Mouse (Mus musculus): ENCODE measurements at regions not wholly inside any gene's neighbourhood (a gene's known extent, or its start where the extent isn't known, plus 50 kb on each side); places are given as distances from the start of the nearest gene placed in this dataset.

DNA sequence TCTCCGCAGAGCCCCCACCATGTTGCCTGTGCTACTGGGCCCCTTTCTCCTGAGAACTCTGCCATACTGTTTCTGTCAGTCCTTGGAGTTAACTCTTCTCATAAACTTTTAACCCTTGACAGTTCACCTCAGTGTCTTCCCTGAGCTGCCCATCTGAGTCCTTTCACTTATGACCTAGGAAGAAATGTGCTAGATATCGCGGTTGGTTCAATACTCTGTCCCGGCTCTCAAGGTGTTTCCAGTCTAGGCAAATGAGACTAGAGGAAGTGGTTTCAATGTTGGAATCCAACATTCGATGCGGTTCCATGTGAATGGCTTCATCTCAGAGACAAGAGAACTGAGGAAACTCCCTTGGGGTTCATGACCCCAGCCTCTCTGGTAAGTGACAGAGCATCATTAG is 176.1 kb downstream of the Clic5 start:
- no peak for ATAC-seq (ENCODE audit: low FRiP score, low TSS enrichment)
- Histone ChIP-seq H3K9ac (ENCODE audit: low read depth, low read length) (no peak overlapping the region), H3K4me2 (replicated peaks; ENCODE audit: low read depth, low read length) (no peak overlapping the region), H3K4me3 (ENCODE audit: low read length) (no peak overlapping the region), H3K27ac (ENCODE audit: low read depth, low read length) (no peak overlapping the region), H3K9me3 (ENCODE audit: control insufficient read depth, low read length) (peaks cover 2% of the 10 kb centered on the region; the same call in 1 of the 2 replicates), H3K27me3 (ENCODE audit: control insufficient read depth, insufficient read depth, low read length) (no peaks in the 10 kb centered on the region), H3K36me3 (ENCODE audit: control insufficient read depth, insufficient read depth, low read length) (no peaks in the 10 kb centered on the region), H3K4me1 (ENCODE audit: control insufficient read depth, insufficient read depth, low read length) (0 out of 2 replicates have a peak, but pooled peaks cover 4% of the 10 kb centered on the region)
- 92% methylated on average over 6 of the region's 6 CpGs for WGBS

- Histone ChIP-seq H3K4me2 (replicated peaks; ENCODE audit: low read depth, low read length) (no peak overlapping the region), H3K9ac (ENCODE audit: low read depth, low read length) (no peak overlapping the region), H3K36me3 (ENCODE audit: control insufficient read depth, insufficient read depth, low read length) (no peaks in the 10 kb centered on the region), H3K4me1 (ENCODE audit: control insufficient read depth, insufficient read depth, low read length) (0 out of 2 replicates have a peak, but pooled peaks cover 4% of the 10 kb centered on the region), H3K4me3 (ENCODE audit: low read length) (no peak overlapping the region), H3K9me3 (ENCODE audit: control insufficient read depth, low read length) (peaks cover 5% of the 10 kb centered on the region; the same call in 1 of the 2 replicates), H3K27ac (ENCODE audit: low read depth, low read length) (peak overlapping the region; percentile 14; the same call in 1 of the 2 replicates), H3K27me3 (ENCODE audit: control insufficient read depth, insufficient read depth, low read length) (no peaks in the 10 kb centered on the region)
- ATAC-seq (ENCODE audit: low FRiP score, low TSS enrichment), result peak; percentile 52; the same call in 1 of the 2 replicates
- 10% methylated on average over 8 of the region's 8 CpGs for WGBS
Measured at GRCm38 (mm10) chr17:44366438-44366837, 178.1 kb downstream of the Clic5 start.

DNA sequence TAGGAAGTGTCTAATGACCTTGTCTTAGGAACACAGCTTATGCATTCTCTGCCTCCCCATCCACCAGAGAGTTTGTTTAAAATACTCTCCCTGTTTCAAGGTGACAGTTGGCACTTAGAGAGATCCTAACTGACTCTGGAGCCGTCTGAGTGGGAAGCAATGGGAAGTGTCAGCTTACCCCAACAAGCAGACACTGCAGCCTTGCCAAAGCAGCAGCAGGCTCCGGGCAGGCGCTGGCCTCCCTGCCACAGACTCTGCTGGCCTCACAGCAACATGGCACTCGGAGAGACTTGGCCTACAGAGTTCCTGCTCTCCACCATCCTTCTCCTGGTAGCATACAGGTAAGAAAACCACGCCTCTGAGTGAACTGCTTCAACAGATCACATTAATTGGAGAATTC is 179.2 kb downstream of the Clic5 start:
- 22% methylated on average over 5 of the region's 5 CpGs for WGBS
- Histone ChIP-seq H3K4me3 (ENCODE audit: low read length) (no peak overlapping the region), H3K36me3 (ENCODE audit: control insufficient read depth, insufficient read depth, low read length) (no peaks in the 10 kb centered on the region), H3K4me2 (replicated peaks; ENCODE audit: low read depth, low read length) (no peak overlapping the region), H3K27ac (ENCODE audit: low read depth, low read length) (no peak overlapping the region), H3K27me3 (ENCODE audit: control insufficient read depth, insufficient read depth, low read length) (no peaks in the 10 kb centered on the region), H3K9ac (ENCODE audit: low read depth, low read length) (no peak overlapping the region), H3K9me3 (ENCODE audit: control insufficient read depth, low read length) (peaks cover 5% of the 10 kb centered on the region; the same call in 1 of the 2 replicates), H3K4me1 (ENCODE audit: control insufficient read depth, insufficient read depth, low read length) (0 out of 2 replicates have a peak, but pooled peaks cover 4% of the 10 kb centered on the region)
- no peak for ATAC-seq (ENCODE audit: low FRiP score, low TSS enrichment)

DNA sequence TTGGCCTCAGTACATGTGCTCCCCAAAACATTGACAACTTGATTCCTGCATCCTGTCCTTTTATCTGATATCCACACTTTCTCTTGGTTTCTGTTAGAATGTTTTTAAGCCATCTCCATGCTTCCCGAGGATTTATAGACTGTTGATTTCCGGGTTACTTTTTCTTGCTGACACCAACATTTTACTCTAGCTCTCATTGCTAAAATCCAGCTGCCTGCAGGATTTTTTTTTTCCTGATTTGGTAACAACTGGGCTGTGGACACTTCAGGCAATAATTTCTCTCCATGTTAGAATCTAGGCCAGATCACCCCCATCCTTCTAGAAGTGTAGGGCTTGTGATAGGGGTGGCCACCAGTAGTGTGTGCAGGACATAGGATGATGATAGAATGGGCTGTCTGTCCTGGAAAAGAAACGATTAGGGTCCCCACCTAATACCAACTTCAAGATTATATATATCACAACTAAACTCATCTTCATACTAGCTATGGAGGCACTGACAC is 182.6 kb downstream of the Clic5 start:
- Histone ChIP-seq H3K4me2 (replicated peaks; ENCODE audit: low read depth, low read length) (no peak overlapping the region), H3K4me3 (ENCODE audit: low read length) (no peak overlapping the region), H3K9me3 (ENCODE audit: control insufficient read depth, low read length) (peaks cover 5% of the 10 kb centered on the region; the same call in 1 of the 2 replicates), H3K27ac (ENCODE audit: low read depth, low read length) (no peak overlapping the region), H3K27me3 (ENCODE audit: control insufficient read depth, insufficient read depth, low read length) (no peaks in the 10 kb centered on the region), H3K36me3 (ENCODE audit: control insufficient read depth, insufficient read depth, low read length) (no peaks in the 10 kb centered on the region), H3K9ac (ENCODE audit: low read depth, low read length) (no peak overlapping the region), H3K4me1 (ENCODE audit: control insufficient read depth, insufficient read depth, low read length) (0 out of 2 replicates have a peak, but pooled peaks cover 3% of the 10 kb centered on the region)
- 65% methylated on average over 3 of the region's 3 CpGs for WGBS
- no peak for ATAC-seq (ENCODE audit: low FRiP score, low TSS enrichment)

- peaks cover 5% of the 10 kb centered on the region; the same call in 1 of the 2 replicates for H3K9me3 ChIP-seq (ENCODE audit: control insufficient read depth, low read length)
- no peak overlapping the region for H3K4me2 ChIP-seq (replicated peaks; ENCODE audit: low read depth, low read length)
- H3K27me3 ChIP-seq (ENCODE audit: control insufficient read depth, insufficient read depth, low read length), result no peaks in the 10 kb centered on the region
- no peaks in the 10 kb centered on the region for H3K36me3 ChIP-seq (ENCODE audit: control insufficient read depth, insufficient read depth, low read length)
- no peak overlapping the region for H3K27ac ChIP-seq (ENCODE audit: low read depth, low read length)
- H3K9ac ChIP-seq (ENCODE audit: low read depth, low read length), result no peak overlapping the region
- WGBS, result 70% methylated on average over 3 of the region's 3 CpGs
- no peak overlapping the region for H3K4me3 ChIP-seq (ENCODE audit: low read length)
- no peak for ATAC-seq (ENCODE audit: low FRiP score, low TSS enrichment)
- H3K4me1 ChIP-seq (ENCODE audit: control insufficient read depth, insufficient read depth, low read length), result no peaks in the 10 kb centered on the region
Measured at GRCm38 (mm10) chr17:44371620-44372019, 183.2 kb downstream of the Clic5 start.

DNA sequence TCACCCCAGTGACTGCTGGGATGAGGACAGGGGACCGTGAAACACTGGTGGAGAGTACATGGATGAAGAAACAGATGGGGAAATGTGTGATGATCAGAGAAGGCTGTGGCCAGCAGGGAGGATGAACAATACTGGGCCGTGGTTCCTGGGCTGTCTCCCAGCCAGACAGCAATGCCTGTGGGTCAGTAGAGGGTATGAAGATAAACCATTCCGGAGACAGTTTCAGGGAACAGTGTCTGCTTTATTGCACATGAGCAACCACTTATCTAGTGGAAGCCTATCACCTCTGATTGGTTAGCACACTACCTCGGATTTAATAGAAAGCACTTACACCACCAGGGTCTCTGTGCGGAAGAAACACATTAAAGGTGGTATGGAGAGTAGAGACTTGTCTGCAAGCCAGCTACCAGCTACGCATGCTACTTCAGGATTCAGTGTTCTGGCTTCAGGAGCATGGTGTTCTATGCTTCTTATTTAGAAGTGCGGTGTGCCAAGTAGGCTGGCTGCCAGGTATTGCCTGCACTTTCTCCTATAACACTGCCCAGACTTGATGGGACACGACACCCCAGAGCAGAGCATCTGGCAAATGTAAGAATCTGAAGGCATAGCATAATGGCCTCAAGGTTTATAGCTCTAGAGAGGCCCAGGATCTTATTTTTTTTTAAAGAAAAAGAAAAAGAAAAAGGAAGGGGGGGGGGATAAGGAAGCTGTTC is 185.5 kb downstream of the Clic5 start:
- H3K27ac ChIP-seq (ENCODE audit: low read depth, low read length), result no peak overlapping the region
- no peak overlapping the region for H3K4me3 ChIP-seq (ENCODE audit: low read length)
- no peak for ATAC-seq (ENCODE audit: low FRiP score, low TSS enrichment)
- no peaks in the 10 kb centered on the region for H3K36me3 ChIP-seq (ENCODE audit: control insufficient read depth, insufficient read depth, low read length)
- peaks cover 5% of the 10 kb centered on the region; the same call in 1 of the 2 replicates for H3K9me3 ChIP-seq (ENCODE audit: control insufficient read depth, low read length)
- no peak overlapping the region for H3K9ac ChIP-seq (ENCODE audit: low read depth, low read length)
- H3K4me1 ChIP-seq (ENCODE audit: control insufficient read depth, insufficient read depth, low read length), result no peaks in the 10 kb centered on the region
- 94% methylated on average over 8 of the region's 8 CpGs for WGBS
- H3K4me2 ChIP-seq (replicated peaks; ENCODE audit: low read depth, low read length), result no peak overlapping the region
- H3K27me3 ChIP-seq (ENCODE audit: control insufficient read depth, insufficient read depth, low read length), result no peaks in the 10 kb centered on the region

DNA sequence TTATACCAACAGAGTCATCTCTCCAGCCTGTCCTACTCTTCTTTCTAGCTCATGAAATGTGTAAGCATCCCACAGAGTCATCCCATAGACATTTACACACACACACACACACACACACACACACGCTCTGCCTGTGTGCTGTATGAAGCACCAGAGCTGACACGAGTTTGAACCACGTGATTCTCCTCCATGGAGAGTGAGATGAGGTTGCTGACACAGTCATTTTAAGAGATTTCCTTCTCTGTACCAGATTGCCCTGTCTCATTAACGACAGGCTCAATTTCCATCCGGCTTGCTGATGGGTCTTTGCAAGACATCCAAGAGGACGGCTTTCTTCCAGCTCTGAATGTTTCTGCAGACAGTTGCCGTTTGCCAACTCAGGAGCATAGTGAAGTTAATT is 190.0 kb downstream of the Clic5 start:
- Histone ChIP-seq H3K36me3 (ENCODE audit: control insufficient read depth, insufficient read depth, low read length) (no peaks in the 10 kb centered on the region), H3K4me1 (ENCODE audit: control insufficient read depth, insufficient read depth, low read length) (0 out of 2 replicates have a peak, but pooled peaks cover 5% of the 10 kb centered on the region), H3K27me3 (ENCODE audit: control insufficient read depth, insufficient read depth, low read length) (no peaks in the 10 kb centered on the region), H3K4me2 (replicated peaks; ENCODE audit: low read depth, low read length) (no peak overlapping the region), H3K27ac (ENCODE audit: low read depth, low read length) (no peak overlapping the region), H3K4me3 (ENCODE audit: low read length) (no peak overlapping the region), H3K9me3 (ENCODE audit: control insufficient read depth, low read length) (no peaks in the 10 kb centered on the region), H3K9ac (ENCODE audit: low read depth, low read length) (no peak overlapping the region)
- WGBS, result 65% methylated on average over 7 of the region's 7 CpGs
- ATAC-seq (ENCODE audit: low FRiP score, low TSS enrichment), result no peak

GRCm38 (mm10) chr17:44388916-44389315 is 200.5 kb downstream of the Clic5 start:
- Histone ChIP-seq H3K27me3 (ENCODE audit: control insufficient read depth, insufficient read depth, low read length) (no peaks in the 10 kb centered on the region), H3K4me2 (replicated peaks; ENCODE audit: low read depth, low read length) (no peak overlapping the region), H3K9me3 (ENCODE audit: control insufficient read depth, low read length) (no peaks in the 10 kb centered on the region), H3K36me3 (ENCODE audit: control insufficient read depth, insufficient read depth, low read length) (no peaks in the 10 kb centered on the region), H3K9ac (ENCODE audit: low read depth, low read length) (no peak overlapping the region), H3K4me1 (ENCODE audit: control insufficient read depth, insufficient read depth, low read length) (no peaks in the 10 kb centered on the region), H3K4me3 (ENCODE audit: low read length) (no peak overlapping the region), H3K27ac (ENCODE audit: low read depth, low read length) (no peak overlapping the region)
- no peak for ATAC-seq (ENCODE audit: low FRiP score, low TSS enrichment)
- 85% methylated on average over 2 of the region's 2 CpGs for WGBS

GRCm38 (mm10) chr17:44397829-44398228 is 209.4 kb downstream of the Clic5 start:
- Histone ChIP-seq H3K27ac (ENCODE audit: low read depth, low read length) (no peak overlapping the region), H3K4me1 (ENCODE audit: control insufficient read depth, insufficient read depth, low read length) (no peaks in the 10 kb centered on the region), H3K27me3 (ENCODE audit: control insufficient read depth, insufficient read depth, low read length) (no peaks in the 10 kb centered on the region), H3K9ac (ENCODE audit: low read depth, low read length) (no peak overlapping the region), H3K4me3 (ENCODE audit: low read length) (no peak overlapping the region), H3K36me3 (ENCODE audit: control insufficient read depth, insufficient read depth, low read length) (no peaks in the 10 kb centered on the region), H3K4me2 (replicated peaks; ENCODE audit: low read depth, low read length) (no peak overlapping the region), H3K9me3 (ENCODE audit: control insufficient read depth, low read length) (no peaks in the 10 kb centered on the region)
- no peak for ATAC-seq (ENCODE audit: low FRiP score, low TSS enrichment)
- 41% methylated on average over 5 of the region's 5 CpGs for WGBS
